Mouse (Mus musculus): Measurements from ENCODE around the gene Vmn1r226.

Vmn1r226 gene

DNA sequence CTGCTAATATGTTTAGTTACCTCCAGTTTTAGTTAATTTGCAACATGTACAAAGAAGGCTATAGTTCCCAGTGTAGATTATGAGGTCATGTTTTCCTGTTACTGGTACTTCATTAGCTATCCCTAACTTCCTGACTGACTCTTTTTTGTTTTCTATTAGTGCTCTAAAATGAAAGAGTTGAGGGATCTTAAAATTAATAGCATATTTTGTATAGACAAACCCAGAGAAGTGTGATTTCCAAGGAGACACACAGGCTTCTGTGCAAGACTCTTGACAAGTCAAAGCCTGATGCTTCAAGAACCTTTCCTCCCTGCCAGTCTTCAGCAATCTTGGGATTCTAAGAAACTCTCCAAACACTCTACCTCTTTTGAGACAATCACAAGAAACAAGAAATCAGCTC lies at the start of gene Vmn1r226:
TSS of gene Vmn1r226 (plus strand) at position 301 of the 400 bp plus-strand sequence.
- DNase-seq (ENCODE audit: low spot score), result no peak

DNA sequence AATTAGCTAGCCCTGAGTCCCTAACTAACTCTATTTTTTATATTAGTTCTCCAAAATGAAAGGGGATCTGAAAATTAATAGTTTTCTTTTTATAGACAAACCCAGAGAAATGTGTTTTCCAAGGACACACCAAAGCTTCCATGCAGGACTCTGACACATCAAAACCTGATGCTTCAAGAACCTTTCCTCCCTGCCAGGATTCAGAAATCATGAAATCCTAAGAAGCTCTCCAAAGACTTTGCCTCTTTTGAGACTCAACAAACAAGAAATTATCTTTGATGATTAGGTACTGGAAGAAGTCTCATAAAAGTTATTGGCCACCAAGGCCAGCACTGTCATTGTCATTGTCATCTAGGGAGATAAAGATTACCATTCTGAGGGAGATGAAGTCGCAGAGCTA lies 46.9 kb downstream of the Vmn1r226 start, which contains the start of gene Vmn1r227:
TSS of gene Vmn1r227 (plus strand) at position 301 of the 400 bp plus-strand sequence.
- DNase-seq (ENCODE audit: low spot score), result no peak

All from adipocyte (in vitro differentiated cells).